Mouse (Mus musculus) urinary bladder, postnatal 14 days (tissue): Measurements from ENCODE around the gene Hspb2.

Source experiments
- DNase-seq: peaks from one replicate; pipeline ENCODE4 v3.0.0; 2021; ENCODE audit warnings: low spot score

The Hspb2 gene

DNA sequence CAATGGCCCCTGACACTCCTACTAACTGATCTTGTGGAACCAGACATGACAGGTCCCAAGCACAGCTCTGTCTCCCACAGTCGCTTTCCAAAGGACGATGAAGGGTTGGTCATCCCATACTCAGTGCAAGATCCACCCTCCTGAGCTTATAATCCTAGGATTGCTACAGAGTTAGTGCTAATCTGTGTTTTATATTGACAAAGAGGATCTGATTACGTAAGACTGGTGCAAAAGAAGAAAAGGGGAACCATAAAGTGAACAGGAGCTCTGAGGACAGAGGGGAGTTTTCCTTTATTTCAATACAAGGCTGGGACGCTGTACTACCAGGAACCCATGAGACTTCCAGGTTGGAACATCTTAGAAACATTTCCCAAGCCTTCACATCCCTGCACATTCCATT lies 40.8 kb downstream of the Hspb2 start:
- DNase-seq = no peak

DNA sequence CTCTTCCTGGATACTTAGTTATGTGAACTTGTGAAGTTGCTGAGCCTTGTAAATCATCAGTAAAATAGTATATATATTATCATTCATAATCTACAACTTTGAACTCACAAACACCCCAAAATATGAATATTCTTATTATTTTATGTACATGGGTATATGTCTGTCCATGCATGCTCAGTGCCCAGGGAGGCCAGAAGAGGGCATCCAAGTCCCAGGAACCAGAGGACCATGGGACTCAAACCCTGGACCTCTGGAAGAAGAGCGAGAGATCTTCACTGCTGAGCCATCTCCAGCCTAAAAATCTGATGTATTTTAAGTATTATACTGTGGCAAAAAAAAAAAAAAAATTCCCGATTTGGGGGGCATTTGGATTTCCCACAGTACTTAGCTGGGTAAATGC lies 43.0 kb downstream of the Hspb2 start:
- peak; percentile 26 for DNase-seq

DNA sequence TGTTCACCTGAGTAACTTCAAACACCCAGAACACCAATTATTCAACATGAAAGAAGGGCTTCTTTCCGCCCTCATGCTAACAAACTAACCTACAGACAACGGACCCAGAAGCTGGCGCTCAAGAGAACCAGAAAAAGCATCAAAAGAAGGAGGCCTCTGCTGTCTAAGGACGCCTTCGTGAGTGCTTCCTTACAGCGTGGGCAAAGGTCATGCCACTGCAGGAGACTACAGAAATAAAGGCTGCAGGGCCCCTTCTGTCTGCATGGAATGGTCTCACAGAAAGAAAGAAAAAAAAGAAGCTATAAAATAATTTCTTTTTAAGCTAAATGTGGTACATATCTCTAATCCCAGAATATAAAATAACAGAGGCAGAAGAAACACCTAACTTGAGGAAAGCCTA lies 47.2 kb downstream of the Hspb2 start:
- DNase-seq = no peak
